Mouse (Mus musculus) E14TG2a.4 (cell line): Measurements from ENCODE around the gene Wbp4.

ENCODE experiments used
- H3K27me3 ChIP-seq: 2 replicates; pipeline ENCODE4 v1.6.1; 2014; ENCODE audit warnings: low read length, control low read depth; ENCODE audit not compliant: insufficient read depth
- H3K36me3 ChIP-seq: 2 replicates; pipeline ENCODE4 v1.6.1; 2014; ENCODE audit warnings: low read length, control low read depth; ENCODE audit not compliant: insufficient read depth
- H3K4me1 ChIP-seq: replicated peaks from 2 replicates; pipeline ENCODE4 v1.6.1; 2014; ENCODE audit warnings: low read depth, low read length, control low read depth
- H3K4me3 ChIP-seq: replicated peaks from 2 replicates; pipeline ENCODE4 v1.5.1; 2014; ENCODE audit warnings: mild to moderate bottlenecking, low read length
- H3K9me3 ChIP-seq: 2 replicates; pipeline ENCODE4 v1.6.1; 2014; ENCODE audit warnings: low read length, control low read depth
- CTCF ChIP-seq: conservative IDR thresholded peaks from 2 replicates; pipeline ENCODE4 v1.5.1; 2014; ENCODE audit warnings: low read length
- NANOG ChIP-seq: IDR thresholded peaks from 2 replicates; pipeline ENCODE4 v1.6.1; 2014; ENCODE audit warnings: borderline replicate concordance, low read length, mixed read lengths
- POU5F1 ChIP-seq: IDR thresholded peaks from 2 replicates; pipeline ENCODE4 v1.6.1; 2014; ENCODE audit warnings: low read length, borderline replicate concordance

Wbp4 gene

DNA sequence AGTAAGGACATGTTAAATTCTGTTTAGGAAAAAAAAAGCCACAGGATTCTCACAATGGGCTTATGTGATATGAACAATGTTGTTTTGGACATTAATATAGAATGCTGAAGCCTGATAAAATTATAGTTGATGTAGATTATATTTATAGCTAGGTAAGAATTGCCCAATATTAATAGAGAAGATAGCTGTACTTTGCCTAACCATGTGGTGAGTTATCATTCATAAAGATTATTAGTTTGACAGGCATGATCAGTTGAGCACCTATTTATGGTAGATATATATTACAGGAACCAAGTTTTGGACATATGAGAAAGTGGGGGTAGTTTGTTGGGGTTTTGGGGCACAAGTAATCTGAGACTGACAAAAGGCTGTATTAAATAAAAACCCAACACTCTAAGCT is 39.3 kb upstream of the Wbp4 start:
- H3K4me3 ChIP-seq = no peak overlapping the region
- TF ChIP-seq CTCF (no peak), POU5F1 (no peak), NANOG (no peak)
- H3K27me3 ChIP-seq = no peaks in the 10 kb centered on the region
- H3K4me1 ChIP-seq = peaks cover 21% of the 10 kb centered on the region
- H3K9me3 ChIP-seq = no peaks in the 10 kb centered on the region
- H3K36me3 ChIP-seq = no peaks in the 10 kb centered on the region

DNA sequence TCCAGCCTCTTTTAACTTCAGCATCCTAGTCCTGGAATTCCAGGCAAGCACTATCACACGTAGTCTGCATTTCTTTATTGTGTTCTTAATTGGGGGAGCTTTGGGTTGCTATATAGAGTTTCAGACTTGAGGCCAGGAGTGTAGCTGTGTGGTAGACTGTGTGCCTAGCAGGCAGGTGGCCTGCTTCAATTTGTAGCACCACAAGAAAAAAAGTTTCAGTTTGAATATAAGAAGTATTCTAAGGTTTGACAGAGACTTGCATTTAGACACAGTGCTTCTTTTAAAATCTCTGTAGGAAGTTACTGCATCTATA is 38.3 kb upstream of the Wbp4 start:
- H3K9me3 ChIP-seq = no peaks in the 10 kb centered on the region
- no peak overlapping the region for H3K4me3 ChIP-seq
- peaks cover 28% of the 10 kb centered on the region for H3K4me1 ChIP-seq
- no peaks in the 10 kb centered on the region for H3K36me3 ChIP-seq
- TF ChIP-seq POU5F1 = no peak
- no peak for TF ChIP-seq NANOG
- no peak for TF ChIP-seq CTCF
- no peaks in the 10 kb centered on the region for H3K27me3 ChIP-seq

DNA sequence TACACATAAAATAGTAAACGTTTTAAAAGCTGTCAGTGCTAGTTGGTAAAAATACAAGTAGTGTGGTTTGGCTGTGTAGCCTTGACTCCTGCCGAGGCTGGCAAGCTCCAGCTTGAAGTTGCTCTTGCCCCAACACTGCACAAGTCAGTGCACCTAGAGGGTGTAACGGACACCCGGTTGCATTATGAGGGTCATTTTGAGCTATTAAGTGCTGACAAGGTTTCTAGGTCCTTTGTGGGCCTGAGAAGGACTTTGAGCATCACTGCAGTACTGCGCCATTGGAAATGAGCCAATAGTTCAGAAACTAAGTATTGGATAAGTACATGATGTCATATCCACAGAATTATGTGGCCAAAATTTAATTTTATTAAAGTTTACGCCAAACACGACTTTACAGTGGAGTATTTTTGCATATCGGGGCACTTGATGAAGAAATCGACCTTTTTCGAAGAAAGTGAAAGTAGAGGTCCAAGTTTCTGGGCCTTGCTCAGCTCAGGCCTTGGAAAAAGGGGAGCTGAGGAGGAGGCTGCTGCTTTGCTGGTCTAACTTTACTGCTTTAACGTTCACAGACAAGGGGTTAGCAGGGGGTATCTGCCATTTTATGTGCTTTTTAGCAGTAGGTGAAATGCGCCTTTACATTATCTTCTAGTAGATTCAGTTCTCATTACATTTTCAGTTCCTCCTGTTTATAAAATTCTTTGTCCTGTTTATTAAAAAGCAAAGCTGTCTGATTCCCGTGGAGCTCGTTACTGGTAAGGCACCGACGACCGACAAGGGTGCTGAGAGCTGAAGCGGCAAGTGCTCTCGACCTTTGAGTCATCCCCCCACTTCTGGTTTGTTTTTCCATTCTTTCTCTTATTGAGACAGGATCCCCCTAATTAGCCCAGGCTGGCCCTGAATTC is 37.7 kb upstream of the Wbp4 start:
- no peaks in the 10 kb centered on the region for H3K36me3 ChIP-seq
- no peaks in the 10 kb centered on the region for H3K27me3 ChIP-seq
- no peaks in the 10 kb centered on the region for H3K9me3 ChIP-seq
- H3K4me3 ChIP-seq = no peak overlapping the region
- H3K4me1 ChIP-seq = peaks cover 28% of the 10 kb centered on the region
- TF ChIP-seq NANOG (no peak), POU5F1 (no peak), CTCF (no peak)

DNA sequence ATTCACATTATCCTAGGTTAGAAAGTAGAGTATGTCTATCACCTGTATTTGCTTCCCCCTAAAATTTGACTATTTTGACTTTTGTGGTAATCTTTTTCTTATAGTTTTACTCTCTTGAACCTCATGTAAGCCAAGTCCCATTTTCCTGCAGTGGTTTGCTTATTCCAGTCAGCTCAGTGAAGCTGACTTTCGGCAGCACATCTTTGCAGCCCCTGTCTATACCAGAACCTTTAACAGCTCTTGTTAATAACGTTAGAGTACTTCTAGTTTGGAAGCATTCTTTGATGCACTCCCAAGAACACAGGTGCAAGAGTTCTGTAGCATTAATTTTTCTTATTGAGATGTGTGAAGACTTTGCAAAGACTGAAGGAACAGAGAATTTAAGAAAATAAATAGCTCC is 36.8 kb upstream of the Wbp4 start:
- Histone ChIP-seq H3K4me3 (no peak overlapping the region), H3K4me1 (peaks cover 28% of the 10 kb centered on the region), H3K9me3 (no peaks in the 10 kb centered on the region), H3K36me3 (no peaks in the 10 kb centered on the region), H3K27me3 (no peaks in the 10 kb centered on the region)
- TF ChIP-seq POU5F1 (no peak), NANOG (no peak)

DNA sequence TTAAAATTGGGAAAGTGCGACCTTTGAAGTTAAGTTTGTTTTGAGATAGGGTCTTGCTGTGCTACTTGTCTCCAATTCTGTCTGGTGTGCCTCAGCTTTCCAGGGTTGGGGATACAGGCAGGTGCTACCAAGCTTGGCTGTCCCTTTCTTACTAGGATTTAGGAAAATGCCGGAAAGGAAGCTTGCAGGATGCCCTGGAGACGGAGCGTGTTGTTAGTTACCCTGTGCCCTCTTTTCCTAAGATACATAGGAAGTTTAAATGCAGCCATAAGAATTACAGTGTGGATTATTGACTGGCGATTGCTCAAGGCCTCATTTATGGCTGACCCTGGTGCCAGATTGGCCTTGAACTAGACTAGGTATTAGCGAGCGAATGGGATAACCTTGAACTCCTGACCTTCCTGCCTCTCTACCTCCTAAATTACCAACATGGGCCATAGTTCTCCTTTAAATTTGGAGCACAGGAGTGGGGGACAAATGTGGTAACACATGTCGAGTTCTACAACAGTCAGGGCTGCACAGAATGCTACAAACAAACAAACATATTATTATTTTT is 35.9 kb upstream of the Wbp4 start:
- no peak overlapping the region for H3K4me3 ChIP-seq
- H3K9me3 ChIP-seq = no peaks in the 10 kb centered on the region
- H3K27me3 ChIP-seq = no peaks in the 10 kb centered on the region
- no peaks in the 10 kb centered on the region for H3K36me3 ChIP-seq
- H3K4me1 ChIP-seq = peaks cover 28% of the 10 kb centered on the region
- TF ChIP-seq CTCF = no peak
- no peak for TF ChIP-seq POU5F1
- no peak for TF ChIP-seq NANOG

DNA sequence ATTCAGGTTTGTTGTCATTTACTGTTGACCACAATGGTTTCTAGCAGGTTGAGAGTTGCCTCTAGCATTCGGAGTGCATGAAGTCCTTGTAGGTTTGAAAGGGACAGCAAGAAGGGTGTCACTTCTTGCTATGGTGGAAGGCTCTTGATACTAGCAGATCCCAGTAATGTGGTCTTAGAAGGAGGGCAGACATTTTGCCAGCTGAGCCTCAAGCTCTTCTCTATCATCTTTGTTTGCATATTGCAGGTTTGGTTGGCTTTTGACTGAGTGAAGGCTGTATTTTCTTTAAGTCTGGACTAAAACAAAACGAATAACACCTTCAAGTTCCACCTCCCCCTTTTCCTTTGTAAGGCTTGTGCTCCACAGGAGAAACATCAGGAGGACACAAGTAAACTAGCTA is 35.4 kb upstream of the Wbp4 start:
- Histone ChIP-seq H3K27me3 (no peaks in the 10 kb centered on the region), H3K4me1 (peaks cover 28% of the 10 kb centered on the region), H3K36me3 (no peaks in the 10 kb centered on the region), H3K9me3 (no peaks in the 10 kb centered on the region), H3K4me3 (no peak overlapping the region)
- TF ChIP-seq POU5F1 (no peak), CTCF (no peak), NANOG (no peak)

DNA sequence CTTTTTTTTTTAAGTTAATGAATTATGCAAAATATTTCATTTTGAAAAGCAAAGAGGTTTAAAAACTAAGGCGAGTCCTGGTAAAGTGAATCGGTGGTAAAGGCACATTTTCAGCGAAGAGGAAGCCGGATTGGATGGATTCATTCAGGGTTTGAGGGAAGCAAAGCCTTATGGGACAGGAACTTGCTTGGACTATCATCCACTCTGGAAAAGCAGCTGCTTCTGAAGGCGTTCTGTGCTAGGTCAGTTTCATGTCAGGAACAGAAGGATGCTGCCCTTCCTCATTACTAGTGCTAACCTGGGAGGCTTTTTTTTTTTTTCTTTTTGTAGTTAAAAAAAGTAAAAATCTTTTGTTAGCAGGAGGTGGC is 34.9 kb upstream of the Wbp4 start:
- peaks cover 28% of the 10 kb centered on the region for H3K4me1 ChIP-seq
- no peaks in the 10 kb centered on the region for H3K9me3 ChIP-seq
- no peak for TF ChIP-seq CTCF
- TF ChIP-seq NANOG = no peak
- no peak for TF ChIP-seq POU5F1
- H3K4me3 ChIP-seq = no peak overlapping the region
- H3K27me3 ChIP-seq = no peaks in the 10 kb centered on the region
- H3K36me3 ChIP-seq = no peaks in the 10 kb centered on the region

DNA sequence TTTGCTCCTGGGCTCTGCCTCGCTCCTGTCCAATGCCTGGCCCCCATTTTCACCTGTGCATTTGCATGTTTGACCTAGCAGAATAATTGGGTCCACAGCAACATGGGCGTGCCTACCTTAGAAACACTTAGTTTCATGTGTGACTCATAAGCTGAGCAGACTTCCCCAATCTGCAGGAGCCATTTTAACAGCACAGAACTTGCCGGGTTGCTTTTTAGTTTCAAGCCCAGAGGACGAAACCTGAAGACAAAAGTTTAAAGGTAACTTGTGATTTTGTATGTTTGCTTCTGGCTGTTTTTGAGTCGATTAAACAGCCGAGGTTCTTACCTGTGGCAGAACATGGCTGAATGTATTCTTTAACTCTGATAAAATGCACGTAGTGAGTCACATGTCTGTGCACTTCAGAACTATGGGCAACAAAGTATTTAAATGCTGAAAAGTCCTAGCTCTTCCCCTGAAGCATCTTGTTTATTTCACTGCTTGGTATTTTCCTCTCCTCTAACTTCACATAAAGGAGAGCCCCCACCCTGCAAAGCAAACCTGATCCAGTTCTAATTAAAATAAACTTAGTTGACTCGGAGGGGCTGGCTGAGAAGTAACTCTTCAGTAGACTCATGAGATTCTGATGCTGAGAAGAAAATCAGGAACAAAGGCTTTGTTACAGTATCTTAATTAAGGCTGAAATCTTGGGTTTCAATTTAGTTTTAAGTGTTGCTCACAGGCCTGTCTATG is 34.4 kb upstream of the Wbp4 start:
- no peaks in the 10 kb centered on the region for H3K36me3 ChIP-seq
- H3K9me3 ChIP-seq = no peaks in the 10 kb centered on the region
- no peak for TF ChIP-seq NANOG
- TF ChIP-seq CTCF = no peak
- TF ChIP-seq POU5F1 = no peak
- no peaks in the 10 kb centered on the region for H3K27me3 ChIP-seq
- peaks cover 28% of the 10 kb centered on the region for H3K4me1 ChIP-seq
- H3K4me3 ChIP-seq = no peak overlapping the region
